Mouse (Mus musculus): Measurements from ENCODE around the gene Cngb1.
"Not testable (repeated sequence)": the region's sequence is repeated elsewhere in the genome, so short reads cannot be mapped to it uniquely, and the experiment has no call there.

The Cngb1 gene

DNA sequence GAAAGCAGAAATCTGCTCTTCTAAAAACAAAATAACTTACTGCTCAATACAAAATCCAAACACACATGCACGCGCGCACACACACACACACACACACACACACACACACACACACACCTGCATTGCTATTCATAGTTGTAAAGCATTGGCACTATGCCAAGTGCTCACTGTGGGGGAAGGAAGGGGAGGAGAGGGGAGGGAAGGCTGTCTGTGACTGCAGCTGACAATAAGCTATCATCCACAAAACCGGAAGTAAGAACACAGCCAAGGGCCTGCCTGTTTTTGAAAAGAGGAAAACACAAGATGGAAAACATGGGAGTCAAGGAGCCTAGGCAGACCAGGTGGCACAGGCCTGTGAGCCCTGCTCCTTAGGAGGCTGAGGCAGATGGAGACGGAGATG lies 61.2 kb downstream of the Cngb1 start:
- DNase-seq (ENCODE audit: low spot score) = no peak

DNA sequence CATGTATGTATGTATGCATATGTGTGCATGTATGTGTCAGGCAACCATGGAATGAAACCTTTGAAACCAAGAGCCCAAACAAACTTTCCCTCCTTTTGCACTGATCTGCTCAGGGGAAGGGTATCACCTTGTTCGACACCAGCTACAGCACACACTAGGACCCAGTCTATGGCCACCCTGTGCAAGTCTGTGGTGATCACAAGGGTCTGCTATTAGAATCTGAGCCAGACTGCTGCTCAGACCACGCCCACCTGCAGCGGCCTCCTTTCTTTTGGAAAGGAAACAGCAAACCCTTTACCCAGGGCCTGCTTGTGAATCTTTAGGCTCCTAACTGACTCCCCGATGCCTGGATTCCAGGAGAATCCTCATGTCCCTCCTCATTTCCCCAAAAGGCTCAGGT lies 62.5 kb downstream of the Cngb1 start:
- no peak for DNase-seq (ENCODE audit: low spot score)

DNA sequence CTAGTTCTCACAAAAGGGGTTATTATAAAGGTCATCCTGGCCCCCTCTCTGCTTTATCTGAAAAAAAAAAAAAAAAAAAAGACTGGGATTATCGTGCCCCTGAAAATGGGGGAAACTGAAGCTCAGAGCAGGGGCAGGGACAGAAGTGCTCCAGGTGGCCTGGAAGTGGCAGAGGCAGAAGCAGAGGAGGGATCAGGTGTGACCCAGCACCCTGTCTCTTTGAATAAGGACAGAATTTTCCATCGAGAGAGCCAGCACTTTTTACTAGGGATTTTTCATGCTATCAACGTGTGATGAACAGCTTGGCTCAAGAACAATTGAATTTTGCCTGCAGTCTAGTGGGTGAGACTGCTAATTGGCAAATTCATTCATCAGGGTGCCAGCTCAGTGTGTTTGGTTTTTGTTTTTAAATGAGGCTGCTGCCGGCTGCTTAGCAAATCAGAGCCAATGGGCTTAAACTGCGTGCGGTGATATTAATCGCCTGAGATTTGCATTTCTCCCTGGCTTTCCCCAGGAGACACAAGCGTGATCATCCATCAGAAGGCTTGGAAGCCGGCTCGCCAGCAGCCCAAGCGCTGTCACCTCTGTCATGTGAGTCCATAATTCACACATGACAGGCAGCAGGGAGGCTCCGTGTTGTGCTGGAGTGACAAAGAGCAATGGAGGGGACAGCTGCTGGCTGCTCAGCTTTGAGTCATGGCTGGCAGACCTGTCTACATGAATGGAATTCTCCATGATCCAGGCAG lies 63.4 kb downstream of the Cngb1 start:
- DNase-seq (ENCODE audit: low spot score) = no peak

DNA sequence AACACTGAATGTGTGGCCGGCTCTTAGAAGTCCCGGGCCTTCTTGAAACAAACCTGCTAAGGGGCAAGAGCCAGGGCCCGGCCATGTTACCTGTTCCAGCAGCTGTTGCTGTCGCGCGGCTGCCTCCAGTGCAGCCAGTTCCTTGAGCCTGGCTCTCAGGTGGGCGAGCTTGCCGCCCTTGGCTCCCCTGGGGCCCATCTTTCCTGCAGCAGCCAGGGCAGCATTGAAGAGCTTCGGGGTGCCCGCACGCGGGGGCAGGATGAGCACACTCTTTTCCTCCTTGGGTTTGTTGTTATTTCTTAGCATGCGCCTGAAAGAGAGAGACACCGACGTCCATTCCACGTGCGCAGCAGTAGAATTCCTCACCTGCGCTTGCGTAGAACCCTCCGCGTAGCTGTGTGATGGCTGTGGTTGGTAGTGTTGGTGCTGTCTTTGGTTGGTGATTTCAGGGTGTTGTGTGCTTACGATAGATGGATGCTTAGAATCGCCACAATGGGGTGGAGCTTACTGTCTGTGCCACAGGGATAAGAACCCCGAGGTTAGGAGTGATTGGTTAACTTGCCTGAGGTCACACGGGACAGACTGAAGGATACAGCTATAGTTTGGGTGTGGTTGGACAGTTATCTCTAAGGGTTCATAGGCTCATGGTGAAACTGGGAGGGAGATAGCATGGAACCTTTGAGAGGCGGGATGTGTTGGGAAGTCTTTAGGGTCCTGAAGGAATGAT lies 64.1 kb downstream of the Cngb1 start:
- no peak for DNase-seq (ENCODE audit: low spot score)

DNA sequence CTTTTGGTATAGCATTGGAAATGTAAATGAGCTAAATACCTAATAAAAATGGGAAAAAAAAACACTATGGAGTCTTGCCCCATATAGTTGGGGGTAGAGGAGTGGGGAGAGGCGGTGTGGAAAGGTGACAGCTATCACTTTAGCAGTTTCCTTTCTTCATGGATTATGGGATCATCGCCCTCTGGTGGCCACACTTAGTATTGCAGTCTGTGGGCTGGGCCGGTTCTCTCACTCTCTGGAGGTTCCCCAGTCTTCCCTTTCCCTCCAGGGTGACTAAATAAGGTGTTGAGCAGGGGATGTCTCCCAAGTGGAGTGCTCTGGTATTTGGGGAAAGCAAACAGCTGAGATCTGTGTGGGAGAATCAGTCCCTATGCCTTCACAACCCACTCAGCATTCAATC lies 70.7 kb downstream of the Cngb1 start:
- peak; percentile 77 for DNase-seq (ENCODE audit: low spot score)

DNA sequence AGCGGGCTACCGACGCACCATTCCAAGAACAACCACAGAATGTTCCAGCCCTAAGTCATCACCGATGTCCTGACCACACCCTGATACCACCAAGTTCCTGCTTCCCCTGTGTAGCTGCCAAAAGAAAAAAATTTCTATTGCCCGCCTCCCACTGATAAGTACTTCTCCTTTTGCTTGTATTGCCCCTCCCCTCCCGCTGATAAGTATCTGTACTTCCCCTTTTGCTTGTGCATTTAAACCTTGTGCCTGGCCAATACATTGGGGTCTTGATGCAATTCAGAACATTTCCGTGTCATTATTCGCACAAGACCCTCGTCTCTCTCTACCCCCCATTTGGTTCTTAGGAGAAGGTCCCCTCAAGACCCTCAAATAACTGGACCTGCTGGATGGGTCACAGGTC lies 76.3 kb downstream of the Cngb1 start:
- DNase-seq (ENCODE audit: low spot score) = not testable (repeated sequence)

DNA sequence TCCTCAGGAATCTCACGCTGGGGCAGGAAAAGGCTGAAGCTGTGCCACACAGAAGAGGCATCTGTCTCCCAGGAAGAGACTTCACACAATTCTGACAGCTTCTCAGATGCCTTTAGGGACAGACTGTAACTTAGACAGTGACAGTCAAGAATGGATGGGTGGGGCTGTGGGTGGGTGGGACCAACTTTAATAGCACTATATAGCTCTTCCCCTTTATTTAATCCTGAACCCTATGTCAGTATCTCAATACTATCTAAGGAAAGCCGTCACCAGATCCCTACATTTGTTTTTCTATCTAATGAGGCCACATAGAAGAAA lies 79.3 kb downstream of the Cngb1 start:
- DNase-seq (ENCODE audit: low spot score) = no peak

DNA sequence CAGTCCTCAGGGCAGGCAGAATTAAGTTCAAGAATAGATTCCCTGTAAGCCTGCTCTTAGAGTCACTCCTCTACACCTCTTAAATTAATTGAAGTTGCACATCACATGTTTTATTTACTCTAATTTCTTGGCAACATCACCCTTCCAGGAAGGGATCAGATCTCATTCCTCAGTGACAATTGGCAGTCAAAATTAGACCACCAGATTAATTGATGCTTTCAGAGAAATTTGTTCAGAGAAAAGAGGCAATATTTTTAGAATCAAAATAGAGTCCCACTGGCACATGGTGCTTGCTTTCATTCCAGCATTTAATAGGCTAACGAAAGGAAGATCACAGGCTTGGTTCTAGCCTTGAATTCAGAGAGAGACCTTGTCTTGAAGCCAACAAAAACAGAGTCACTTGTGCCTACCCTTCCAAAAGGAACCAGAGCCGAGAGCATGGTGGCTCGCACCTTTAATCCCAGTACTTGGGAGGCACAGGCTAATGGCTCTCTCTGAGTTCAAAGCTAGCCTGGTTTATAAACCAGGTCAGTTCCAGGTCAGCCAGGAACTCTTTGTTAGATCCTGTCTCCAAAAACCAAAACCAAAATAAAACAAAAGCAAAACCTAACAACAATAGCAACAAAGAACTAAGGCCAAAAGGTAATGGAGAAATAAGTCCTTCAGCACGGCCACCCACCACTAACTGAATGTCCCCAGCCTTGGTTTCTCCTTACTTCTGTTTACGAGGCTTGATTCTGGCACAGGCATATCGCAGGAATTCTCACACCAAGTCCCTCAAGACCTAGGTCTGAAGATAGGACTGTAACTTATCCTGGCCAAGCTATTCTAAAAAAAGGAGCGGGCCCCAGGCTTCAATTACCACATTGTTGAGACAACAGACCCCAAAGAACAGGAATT lies 79.9 kb downstream of the Cngb1 start:
- no peak for DNase-seq (ENCODE audit: low spot score)

DNA sequence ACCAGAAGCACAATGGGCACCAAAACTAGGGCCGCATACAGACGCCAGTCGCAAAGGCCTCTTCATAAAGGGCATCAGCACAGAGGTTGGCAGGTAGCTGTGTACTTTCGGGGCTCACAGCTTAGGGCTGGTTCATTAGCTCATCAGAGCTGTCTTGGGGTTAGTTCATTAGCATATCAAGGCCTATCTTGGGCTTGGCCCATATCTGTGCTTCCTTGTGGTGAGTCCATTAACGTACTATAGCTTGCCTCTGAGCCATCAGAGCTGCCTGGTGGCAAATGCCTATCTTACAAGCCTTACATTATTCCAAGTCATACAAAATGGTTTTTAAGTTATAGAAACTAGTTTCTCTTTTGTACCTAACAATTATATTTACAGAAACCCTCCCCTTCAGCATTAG lies 82.4 kb downstream of the Cngb1 start:
- no peak for DNase-seq (ENCODE audit: low spot score)

DNA sequence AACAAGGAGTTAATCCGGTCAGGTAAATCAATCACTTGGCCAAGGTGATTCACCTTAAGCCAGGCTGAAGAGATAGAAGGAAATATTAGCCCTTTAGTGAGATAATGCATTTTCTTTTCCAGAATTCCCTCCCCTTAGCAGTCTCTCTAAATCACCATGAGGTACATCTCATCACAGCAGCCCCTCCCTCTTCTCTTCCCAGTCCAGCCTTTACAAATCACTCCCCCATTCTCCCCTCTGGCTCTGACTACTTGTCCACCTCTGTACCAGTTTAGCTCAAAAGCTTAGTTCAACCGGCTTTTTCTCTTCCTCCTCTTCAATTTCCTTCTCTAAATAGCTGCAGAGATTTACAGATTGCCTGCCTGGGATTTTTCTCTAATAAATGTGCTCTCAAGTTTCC lies 85.3 kb downstream of the Cngb1 start:
- no peak for DNase-seq (ENCODE audit: low spot score)

DNA sequence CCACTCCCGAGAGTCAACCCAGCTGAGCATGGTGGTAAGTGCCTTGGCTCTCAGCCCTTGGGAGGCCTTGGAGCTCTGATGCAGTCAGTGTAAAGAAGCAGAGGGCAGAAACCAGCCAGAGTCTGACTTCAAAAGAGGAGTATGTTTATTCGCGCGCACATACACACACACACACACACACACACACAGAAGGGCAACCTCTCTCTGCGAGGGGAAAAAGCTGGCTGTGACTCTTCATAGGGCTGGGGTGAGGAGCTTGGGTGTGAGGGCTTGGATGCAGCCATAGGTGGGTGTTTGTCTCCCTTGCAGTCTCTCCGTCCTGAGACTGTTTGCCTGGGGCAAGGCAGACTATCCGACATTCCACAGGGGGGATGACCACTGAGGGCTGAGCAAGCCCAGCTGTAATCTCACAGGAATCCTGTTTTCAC lies 85.8 kb downstream of the Cngb1 start:
- no peak for DNase-seq (ENCODE audit: low spot score)

DNA sequence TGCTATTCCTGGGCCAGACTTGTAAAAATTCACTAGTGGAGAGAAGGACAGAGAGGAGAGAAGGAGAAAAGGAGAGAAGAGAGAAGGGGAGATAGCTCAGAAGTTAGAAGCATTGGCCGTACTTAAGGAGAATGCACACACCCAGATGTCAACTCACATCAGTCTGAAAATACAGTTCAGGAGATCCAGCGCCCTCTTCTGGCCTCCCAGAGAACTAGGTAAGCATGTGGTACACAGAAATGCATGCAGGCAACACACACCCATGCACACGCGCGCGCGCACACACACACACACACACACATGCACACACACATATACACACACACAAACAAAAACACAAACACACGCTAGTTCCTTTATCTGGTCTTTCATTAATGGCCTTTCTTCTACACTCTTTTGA lies 86.8 kb downstream of the Cngb1 start:
- no peak for DNase-seq (ENCODE audit: low spot score)

DNA sequence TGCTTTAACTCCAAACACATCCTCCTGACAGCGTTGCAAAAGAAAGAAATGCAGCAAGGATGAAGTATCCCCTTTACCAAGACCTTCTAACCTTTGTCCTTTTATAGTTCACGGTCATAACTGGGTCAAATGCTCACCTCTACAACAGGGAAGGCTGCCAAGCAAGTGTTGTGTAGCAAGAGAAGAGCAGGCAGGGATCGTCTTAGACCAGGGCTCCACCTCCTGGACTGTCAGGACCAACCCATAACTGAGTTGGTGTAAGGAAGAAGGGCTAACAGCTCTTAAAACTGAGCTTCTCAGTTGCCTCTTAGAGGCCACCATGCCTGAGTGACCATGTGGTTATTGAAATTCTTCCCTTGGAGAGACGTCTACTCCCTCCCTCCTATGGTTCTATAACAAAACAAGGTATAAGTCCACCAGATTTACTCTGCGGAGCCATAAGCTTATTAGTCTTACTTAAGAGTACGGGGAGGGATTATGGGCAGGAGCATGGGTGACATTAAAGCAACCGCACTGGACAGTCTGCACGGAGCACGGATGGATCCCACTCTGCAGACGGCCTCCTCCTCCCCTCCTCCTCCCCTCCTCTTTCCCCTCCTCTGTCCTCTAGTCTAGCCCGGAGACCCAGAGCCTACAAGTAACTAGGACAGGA lies 90.5 kb downstream of the Cngb1 start:
- DNase-seq (ENCODE audit: low spot score) = peak; percentile 51

DNA sequence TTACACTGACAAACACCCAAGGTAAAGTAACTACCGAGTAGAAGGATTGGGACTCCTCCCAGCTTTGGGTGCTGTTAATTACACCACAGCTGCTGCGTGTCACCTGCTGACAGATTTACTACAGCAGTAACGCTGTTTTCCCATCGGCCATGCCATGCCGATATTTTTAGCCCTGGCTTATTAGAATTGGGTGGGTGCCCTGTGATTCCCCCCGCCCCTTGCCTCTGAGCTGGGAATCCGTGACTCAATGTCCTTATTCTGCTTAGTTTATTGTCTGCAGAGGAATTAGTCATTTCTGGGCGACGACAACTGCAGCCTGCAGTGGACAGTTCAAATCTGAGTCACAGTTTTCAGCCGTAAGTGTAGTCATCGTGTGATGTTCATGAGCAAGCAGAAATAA lies 96.5 kb downstream of the Cngb1 start:
- DNase-seq (ENCODE audit: low spot score) = no peak

DNA sequence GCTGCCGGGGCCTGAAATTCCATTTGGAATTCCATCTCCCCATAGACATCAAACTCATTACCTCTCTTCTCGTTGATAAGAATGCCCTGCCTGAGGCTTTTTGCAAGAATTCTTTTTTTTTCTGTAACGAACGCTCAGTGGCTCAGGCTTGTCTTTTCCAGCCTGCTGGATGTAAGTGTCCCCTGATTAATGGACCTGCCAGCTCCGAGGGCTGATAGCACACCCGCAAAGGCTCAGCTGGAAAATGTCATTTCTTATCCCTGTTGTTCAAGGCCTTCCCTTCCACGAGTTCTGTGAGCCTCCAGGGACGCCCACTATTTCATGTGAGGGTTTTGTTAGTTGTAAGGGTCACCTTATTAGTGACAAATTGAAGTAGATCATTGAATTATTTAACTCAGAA lies 100.4 kb downstream of the Cngb1 start:
- no peak for DNase-seq (ENCODE audit: low spot score)

DNA sequence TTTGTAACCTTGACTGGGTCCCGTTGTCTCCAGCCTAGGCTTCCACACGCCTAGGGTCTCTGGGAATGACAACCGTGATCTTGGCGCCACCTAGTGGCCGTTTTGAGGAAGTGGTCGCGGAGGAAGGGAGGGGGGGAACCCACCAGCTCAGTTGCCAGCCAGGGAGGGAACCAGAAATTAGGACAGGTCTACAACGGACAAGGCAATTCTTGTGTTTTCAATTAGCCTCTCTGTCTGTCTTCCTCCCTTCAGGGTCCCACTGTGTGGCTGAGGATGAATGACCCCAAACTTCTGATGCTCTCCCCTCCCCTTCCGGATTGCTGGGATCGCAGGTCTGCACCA lies 102.4 kb downstream of the Cngb1 start:
- DNase-seq (ENCODE audit: low spot score) = peak; percentile 84

DNA sequence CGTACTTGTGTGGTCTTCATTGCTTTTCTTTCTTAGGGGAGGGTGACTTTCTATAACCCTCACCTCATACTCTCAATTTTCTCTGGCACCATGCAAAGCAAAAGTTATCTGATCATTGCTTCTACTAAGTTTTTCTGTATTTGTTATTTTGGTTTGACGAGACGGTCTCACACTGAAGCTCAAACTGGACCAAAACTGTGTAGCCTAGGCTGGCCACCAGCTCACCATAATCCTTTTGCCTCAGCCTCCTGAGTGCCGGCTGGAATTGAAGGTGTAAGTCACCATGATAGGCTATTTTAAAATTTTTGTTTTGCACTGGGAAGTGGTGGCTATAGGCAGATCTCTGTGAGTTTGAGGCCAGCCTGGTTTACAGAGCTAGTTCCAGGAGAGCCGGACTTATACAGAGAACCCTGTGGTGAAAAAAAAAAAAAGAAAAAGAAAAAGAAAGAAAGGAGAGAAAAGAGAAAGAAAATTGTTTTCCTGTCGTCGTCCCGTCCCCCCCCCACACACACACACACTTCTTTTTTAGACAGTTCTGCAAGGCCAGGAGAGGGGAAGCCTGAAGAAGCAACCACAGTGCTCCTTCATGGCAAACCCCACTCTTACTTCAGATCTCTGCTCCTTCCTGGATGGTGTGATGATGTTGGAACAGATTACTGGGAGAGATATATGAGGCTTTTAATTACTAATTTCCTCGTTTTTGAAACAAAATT lies 102.9 kb downstream of the Cngb1 start:
- no peak for DNase-seq (ENCODE audit: low spot score)

DNA sequence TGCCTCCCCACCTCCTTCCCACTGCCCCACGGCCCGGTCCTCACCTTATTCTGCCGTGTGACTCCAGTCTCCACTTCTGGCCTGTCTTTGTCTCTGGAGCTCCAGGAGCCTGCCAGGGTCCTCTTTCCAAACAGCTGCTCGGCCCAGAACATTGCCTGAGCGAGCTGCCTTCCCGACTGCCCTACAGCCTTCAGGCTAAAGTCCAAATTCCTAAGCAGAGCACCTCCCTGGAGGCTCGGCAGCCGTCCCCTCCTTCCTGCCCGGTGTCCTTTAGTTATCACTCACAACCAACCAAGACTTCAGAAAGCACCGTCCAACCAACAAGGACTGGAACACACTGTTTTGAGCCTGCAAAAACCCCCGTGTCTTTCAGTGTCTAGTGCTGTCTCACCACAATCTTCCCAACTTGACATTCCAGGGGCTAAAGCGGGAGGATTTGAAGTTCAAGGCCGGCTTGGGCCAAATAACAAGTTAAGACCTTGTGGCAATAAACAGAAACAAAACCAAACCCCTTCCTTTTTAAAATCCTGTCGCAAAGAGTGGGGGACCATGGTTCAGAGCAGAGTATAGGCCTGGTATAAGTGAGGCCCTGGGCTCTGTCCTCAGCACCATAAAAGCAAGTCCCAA lies 103.6 kb downstream of the Cngb1 start, which contains the start of gene Kifc3:
Gene Kifc3 (minus strand): TSS at position 164 of the 627 bp plus-strand sequence.
- DNase-seq (ENCODE audit: low spot score) = peak; percentile 26

DNA sequence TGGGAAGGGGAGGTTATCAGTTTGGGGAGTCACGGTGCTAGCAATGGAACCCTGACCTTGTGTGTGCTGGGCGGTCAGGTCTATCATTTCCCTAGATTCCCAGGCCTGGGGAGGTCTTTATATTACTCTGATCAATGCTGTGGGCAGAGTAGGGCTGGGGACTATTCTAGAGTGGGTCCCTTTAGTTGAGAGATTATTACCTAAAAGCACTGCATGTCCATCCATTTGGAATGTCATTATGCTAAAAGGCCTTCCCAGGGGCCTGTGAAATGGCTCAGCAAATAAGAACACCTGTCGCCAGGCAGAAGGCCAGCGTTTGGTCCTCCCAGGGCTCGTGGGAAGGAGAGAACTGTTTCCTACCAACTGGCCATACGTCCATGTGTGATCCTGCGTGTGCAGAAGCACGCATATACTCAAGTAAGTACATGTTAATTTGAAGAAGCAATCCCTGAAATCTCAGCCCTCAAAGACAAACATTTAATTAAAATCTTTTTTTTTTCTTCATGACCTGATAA lies 104.3 kb downstream of the Cngb1 start:
- DNase-seq (ENCODE audit: low spot score) = no peak

DNA sequence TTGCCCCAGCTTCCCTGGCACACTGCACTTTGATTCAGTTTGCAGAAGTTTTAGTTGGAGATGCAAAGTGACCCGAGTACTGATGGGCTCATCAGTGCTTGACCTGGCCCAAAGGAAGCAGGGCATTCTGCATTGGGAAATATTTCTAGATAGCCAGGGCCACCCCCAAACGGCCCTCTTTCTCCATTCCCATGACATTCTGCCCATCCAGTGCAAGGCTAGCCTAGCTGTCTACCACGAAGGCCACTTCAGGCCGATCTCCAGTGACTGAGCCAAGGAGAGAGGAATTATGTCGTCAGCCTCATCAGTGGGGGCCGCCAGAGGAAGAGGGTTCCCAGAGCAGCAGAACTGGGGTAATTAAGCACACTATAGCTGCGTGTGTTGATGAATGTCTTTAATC lies 104.9 kb downstream of the Cngb1 start:
- DNase-seq (ENCODE audit: low spot score) = no peak

DNA sequence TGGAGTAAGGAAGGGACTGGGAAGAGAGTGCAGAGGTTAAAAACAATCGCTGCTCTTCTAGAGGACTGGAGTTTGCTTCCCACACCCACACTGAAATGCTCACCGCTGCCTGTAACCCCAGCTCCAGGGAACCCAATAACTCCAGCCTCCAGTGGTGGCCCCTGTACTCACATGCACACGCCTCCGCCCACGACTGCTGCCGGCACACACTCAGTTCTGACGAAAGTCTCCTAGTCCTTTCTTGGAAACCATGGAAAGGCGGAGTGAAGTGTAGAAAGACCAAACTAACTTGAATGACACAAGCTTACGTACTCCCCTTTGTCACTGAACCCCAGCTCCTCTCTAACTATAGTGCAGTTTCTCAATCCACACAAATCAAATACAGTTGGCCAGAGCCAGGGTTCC lies 106.4 kb downstream of the Cngb1 start:
- peak; percentile 64 for DNase-seq (ENCODE audit: low spot score)
